Mouse (Mus musculus): Measurements from ENCODE around the gene Dhx30.

Gene Dhx30

DNA sequence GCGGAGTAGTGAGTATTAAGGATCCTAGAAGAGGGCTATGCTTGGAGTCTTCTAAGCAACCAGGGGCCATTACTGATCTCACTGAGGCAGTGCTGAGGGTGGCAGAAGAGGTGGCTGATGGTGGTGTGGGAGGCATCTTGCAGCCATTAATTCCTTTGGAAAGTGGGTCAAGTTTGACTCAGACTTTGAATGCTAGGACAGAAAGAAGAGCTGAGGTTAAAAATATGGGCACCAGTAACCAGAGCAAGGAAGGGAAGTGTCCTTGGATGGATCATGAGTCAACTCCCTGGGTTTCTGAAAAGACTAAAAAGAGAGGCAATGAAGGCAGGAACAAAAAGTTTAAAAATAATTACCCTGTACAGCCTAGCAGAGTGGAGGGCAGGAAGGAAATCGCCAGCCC lies 79.1 kb downstream of the Dhx30 start:
- no peak for DNase-seq

DNA sequence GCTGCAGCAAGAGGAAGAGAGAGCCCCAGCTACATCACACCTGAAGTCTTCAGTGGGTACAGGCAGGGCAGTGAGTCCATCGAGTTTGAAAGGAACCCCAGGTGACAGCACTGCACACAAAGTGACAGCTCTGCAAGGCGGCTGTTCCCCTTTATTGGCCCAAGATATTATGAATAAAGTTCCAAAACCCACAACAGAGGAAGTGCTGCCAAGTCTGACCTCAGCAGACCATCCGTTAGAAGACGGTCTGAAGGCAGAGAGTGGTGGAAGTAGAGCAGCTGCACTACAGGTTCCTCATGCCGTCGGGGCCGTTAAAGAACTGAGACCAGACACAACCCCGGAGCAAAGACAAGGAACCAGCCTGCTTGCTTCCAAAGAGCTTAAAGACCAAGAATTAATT lies 79.7 kb downstream of the Dhx30 start:
- no peak for DNase-seq

DNA sequence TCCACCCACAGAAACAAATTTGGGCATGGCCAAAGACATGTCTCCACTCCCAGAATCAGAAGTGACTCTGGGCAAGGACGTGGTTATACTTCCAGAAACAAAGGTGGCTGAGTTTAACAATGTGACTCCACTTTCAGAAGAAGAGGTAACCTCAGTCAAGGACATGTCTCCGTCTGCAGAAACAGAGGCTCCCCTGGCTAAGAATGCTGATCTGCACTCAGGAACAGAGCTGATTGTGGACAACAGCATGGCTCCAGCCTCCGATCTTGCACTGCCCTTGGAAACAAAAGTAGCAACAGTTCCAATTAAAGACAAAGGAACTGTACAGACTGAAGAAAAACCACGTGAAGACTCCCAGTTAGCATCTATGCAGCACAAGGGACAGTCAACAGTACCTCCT lies 82.5 kb downstream of the Dhx30 start:
- DNase-seq: no peak

Measured in lung, postnatal 10 days (tissue).